Mouse (Mus musculus) thymus, postnatal 0 days (tissue): ENCODE measurements around the gene Itgb3. TPM values are rescaled to one million over a fixed set of nuclear protein-coding genes. Genes with fewer than 3 reads are reported as not detected.
A peak's percentile ranks its signal among the peaks of the same experiment; 100 is the strongest.

Experiments
- DNase-seq: peaks from one replicate; pipeline ENCODE4 v3.0.0-alpha.2; 2015; ENCODE audit warnings: low spot score
- polyA plus RNA-seq: library from polyadenylated mRNA; unstranded; fragments of >200 nt; fragmentation: Nextera tagmentation; extraction: Ambion mirVana; gene quantifications from 2 replicates; pipeline ENCODE4 v1.2.1, GENCODE M21; 2015

Gene Itgb3
- polyA plus RNA-seq, 1 experiment from 2014 or later: 2.8 TPM

GRCm38 (mm10) chr11:104582308-104582606 lies 25.5 kb upstream of the Itgb3 start:
- no peak for DNase-seq

GRCm38 (mm10) chr11:104582630-104583364 lies 25.0 kb upstream of the Itgb3 start:
- peak; percentile 48 for DNase-seq

DNA sequence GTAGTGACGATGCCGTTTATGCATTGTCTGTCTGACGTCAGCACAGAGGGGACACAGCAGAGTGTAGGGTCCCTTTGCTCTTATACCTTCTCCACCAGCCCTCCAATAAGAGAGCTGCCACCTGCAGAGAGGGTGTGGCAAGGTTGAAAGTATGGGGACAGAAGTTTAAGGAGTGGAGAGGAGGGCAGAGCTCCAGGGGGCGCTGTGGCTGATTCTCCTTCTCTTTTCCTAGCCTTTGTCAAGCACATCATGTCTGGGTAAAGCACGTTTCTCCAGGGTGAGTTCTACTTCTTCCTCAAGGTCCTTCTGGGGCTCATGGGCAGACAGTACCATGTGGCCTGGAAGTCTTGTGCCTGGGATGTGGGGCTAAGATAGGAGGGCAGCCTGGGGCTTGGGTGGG lies 22.3 kb upstream of the Itgb3 start:
- no peak for DNase-seq

- DNase-seq: no peak
Measured at GRCm38 (mm10) chr11:104587904-104588303, 19.9 kb upstream of the Itgb3 start.

GRCm38 (mm10) chr11:104588513-104588912 lies 19.3 kb upstream of the Itgb3 start:
- no peak for DNase-seq

DNA sequence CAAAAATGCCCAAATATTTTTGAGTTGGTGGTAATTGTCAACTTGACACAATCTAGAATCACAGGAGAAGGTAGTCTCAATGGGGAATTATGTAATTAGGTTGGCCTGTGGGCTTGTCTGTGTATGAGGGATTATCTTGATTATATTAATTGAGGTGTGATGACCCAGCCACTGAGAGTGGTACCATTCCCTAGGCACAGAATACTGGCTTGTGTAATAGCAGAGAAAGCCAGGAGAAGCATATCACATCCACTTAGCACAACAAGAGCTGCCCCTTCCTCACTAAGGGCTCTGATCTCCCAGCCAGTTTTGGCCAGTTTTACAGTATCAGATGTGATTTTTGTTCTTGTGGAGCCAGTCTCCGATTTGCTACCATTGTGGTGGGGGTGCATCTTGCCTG lies 18.2 kb upstream of the Itgb3 start:
- no peak for DNase-seq

GRCm38 (mm10) chr11:104590148-104590547 lies 17.7 kb upstream of the Itgb3 start:
- peak; percentile 84 for DNase-seq

GRCm38 (mm10) chr11:104592066-104592835 lies 15.5 kb upstream of the Itgb3 start:
- DNase-seq: no peak

DNA sequence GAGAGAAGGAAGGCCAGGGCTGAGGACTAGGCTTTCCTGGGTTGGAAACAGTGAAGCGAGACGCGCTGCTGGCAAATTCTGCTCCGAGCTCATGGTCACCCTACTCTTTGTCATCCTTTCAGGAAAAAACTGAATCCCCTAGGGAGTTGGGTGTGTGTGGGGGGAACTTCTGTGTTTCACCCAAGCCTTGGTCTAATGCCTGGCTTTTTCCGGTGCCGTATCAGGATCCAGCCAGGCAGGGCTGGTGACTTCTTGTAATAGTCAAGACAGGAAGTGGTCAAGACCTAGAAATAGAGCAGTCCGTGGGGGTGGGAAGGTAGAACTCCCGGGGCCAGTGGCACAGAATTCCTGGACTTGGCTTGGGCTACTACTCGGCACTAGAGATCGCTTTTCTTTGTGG lies 11.4 kb upstream of the Itgb3 start:
- DNase-seq: no peak

GRCm38 (mm10) chr11:104599265-104599945 lies 8.4 kb upstream of the Itgb3 start:
- DNase-seq: no peak

GRCm38 (mm10) chr11:104600675-104601074 lies 7.1 kb upstream of the Itgb3 start:
- DNase-seq: no peak

DNA sequence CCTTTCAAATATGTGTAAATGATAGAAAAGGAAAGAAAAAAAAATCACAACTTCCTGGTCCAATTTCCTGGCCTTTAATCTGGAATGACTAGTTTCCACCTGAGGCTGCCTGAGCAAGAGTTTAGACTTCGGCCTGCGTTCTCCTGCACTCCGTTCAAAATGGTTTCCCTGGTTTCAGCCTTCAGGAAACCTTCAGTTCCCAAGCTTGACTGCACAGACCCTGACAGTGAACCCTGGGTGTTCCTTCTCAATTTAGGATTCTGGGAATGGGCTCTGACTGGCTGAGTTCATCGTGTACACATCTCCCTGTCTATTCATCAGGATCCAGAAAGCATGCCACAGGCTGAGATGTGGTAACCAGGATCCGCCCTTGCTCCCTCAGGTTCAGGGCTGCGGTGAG lies 3.6 kb upstream of the Itgb3 start:
- no peak for DNase-seq

DNA sequence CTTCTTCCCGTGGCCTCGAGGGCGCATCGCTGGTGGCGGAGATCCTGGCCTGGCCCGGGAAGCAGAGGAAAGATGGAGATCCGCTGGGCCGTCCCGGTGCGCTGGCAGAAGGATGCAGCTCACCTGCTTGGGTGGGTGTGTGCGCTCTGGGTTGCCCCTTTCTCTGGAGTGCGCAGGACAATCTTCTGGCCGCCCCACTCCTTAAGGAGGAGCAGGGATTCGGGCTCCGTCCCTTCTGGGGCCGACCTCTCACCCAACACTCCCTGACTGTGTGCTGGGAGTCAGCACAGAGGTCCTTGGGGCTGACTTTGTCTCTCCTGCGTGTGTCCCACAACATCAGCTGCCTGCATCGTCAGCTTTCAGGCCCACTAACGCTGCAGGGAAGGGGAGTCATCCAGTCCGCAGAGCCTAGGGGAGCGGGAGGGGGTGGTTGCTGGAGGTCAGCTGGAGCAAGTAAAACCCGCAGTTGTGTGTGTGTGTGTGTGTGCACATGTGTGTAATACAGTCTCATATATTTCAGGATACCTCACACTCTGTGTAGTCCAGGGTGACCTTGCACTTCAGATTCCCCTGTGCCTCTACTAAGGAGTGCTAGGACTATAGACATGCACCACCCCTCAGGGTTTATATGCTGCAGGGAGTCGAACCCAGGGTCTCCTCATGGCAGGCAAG lies 585 bp downstream of the Itgb3 start:
- DNase-seq: no peak

- DNase-seq: no peak
Measured at GRCm38 (mm10) chr11:104609033-104609684, 1.4 kb downstream of the Itgb3 start.

- DNase-seq: no peak
Measured at GRCm38 (mm10) chr11:104609733-104610132, 1.9 kb downstream of the Itgb3 start.

GRCm38 (mm10) chr11:104611579-104612151 lies 3.9 kb downstream of the Itgb3 start:
- DNase-seq: no peak

GRCm38 (mm10) chr11:104613551-104613950 lies 5.8 kb downstream of the Itgb3 start:
- peak; percentile 25 for DNase-seq

DNA sequence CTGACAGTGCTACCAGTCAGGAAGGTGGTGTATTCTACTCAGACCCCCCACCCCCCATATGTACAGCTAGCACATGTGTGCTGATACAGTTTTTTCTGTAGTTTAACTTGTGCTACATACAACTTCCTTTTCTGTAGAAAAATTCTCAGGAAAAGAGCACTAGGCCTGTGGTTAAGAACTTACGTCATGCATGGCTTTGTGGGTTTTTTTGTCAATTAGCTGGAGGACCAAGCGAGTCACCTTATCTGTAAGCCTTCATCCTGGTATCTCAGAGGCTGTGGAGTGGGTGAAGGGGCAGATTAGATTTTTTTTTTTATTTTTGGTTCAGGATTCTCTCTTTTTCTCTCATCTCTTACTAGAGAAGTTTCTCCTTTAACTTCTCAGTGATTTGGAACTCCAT lies 6.3 kb downstream of the Itgb3 start:
- DNase-seq: no peak

- DNase-seq: no peak
Measured at GRCm38 (mm10) chr11:104616182-104616581, 8.4 kb downstream of the Itgb3 start.

DNA sequence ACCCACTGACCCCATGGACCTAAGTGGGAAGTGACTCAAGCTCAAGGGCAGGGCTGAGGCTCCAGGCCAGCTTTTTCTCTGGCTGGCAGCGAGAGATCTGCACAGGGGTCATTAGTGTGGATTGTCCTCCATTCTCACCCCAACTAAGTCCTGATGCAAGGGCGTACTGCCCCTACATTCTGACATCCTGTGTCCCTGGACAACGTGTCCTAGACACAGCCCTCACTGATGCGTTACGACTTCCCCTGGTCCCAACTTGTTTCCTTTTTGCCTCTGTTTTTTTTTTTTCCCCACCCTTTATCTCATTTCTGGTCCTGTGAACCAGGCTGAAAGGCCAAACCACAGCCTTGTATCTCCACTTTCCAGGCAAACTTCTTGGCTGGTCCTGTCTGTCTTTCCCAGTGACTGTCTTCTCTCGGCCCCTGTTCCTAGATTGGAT lies 10.9 kb downstream of the Itgb3 start:
- no peak for DNase-seq
